ENCODE assay signal across 10 mouse cellular contexts in genomic region chr5:3501564-3502001, GRCm38 (mm10). TPM values are rescaled to one million over a fixed set of nuclear protein-coding genes. Genes with fewer than 3 reads are reported as not detected.
DNase-seq lines count a peak whose midpoint lies in the region; ATAC-seq and TF ChIP-seq lines count a peak whose summit lies in the region.
"Had no signal": no experiment of that assay in that cellular context is flagged by ENCODE, and none has a peak within 500 bp of the region (broad histone marks: within the 10 kb centered on the region; RNA-seq: fewer than 3 reads in every experiment).

No protein-coding gene starts in this region.

- no peak overlapping the region for H3K9ac ChIP-seq in heart, postnatal 0 days (replicated peaks; ENCODE audit: low read depth, low read length)
- no peak overlapping the region for H3K9ac ChIP-seq in liver, embryonic 12.5 days
- H3K9ac ChIP-seq: stomach, embryonic 15.5 days had no signal

- no peak for TF ChIP-seq EP300 in heart, postnatal 0 days (IDR thresholded peaks at IDR 0.05; ENCODE audit: low read depth)

- WGBS in heart, postnatal 0 days = 31% methylated on average over 8 of the region's 8 CpGs
- WGBS in liver, embryonic 12.5 days (ENCODE audit: insufficient replicate concordance) = 22% methylated on average over 8 of the region's 8 CpGs

- H3K4me2 ChIP-seq in heart, postnatal 0 days (ENCODE audit: low read depth, low read length) = peak overlapping the region; percentile 11; the same call in 1 of the 2 replicates
- peak overlapping the region; percentile 37 for H3K4me2 ChIP-seq in liver, embryonic 12.5 days
- H3K4me2 ChIP-seq: stomach, embryonic 15.5 days had no signal

- H3K27me3 ChIP-seq in heart, postnatal 0 days (ENCODE audit: control insufficient read depth, insufficient read depth, low read length) = no peaks in the 10 kb centered on the region
- no peaks in the 10 kb centered on the region for H3K27me3 ChIP-seq in liver, embryonic 12.5 days (replicated peaks)
- H3K27me3 ChIP-seq: stomach, embryonic 15.5 days had no signal

- peak overlapping the region; percentile 79 for H3K27ac ChIP-seq in heart, postnatal 0 days (ENCODE audit: low read depth)
- peak overlapping the region; percentile 63 for H3K27ac ChIP-seq in liver, embryonic 12.5 days
- H3K27ac ChIP-seq: left cerebral cortex, adult 2 months; stomach, embryonic 15.5 days had no signal

- TF ChIP-seq CTCF in heart, postnatal 0 days (IDR thresholded peaks at IDR 0.05; ENCODE audit: low read depth) = no peak

- no peak for ATAC-seq in heart, postnatal 0 days (ENCODE audit: insufficient read depth, low read depth)
- ATAC-seq in liver, embryonic 12.5 days = peak; percentile 46
- ATAC-seq in erythroid progenitor cell, adult 5-6 weeks (replicated peaks; ENCODE audit: low FRiP score, poor library complexity, severe bottlenecking) = no peak

- peaks cover 48% of the 10 kb centered on the region for H3K4me1 ChIP-seq in heart, postnatal 0 days (ENCODE audit: control insufficient read depth, insufficient read depth)
- peaks cover 61% of the 10 kb centered on the region for H3K4me1 ChIP-seq in liver, embryonic 12.5 days

- H3K36me3 ChIP-seq in heart, postnatal 0 days (replicated peaks; ENCODE audit: control insufficient read depth, insufficient read depth, low read length) = no peaks in the 10 kb centered on the region
- H3K36me3 ChIP-seq in liver, embryonic 12.5 days = no peaks in the 10 kb centered on the region
- H3K36me3 ChIP-seq: stomach, embryonic 15.5 days had no signal

- H3K9me3 ChIP-seq in heart, postnatal 0 days (replicated peaks; ENCODE audit: control insufficient read depth, low read length) = no peaks in the 10 kb centered on the region
- H3K9me3 ChIP-seq in liver, embryonic 12.5 days (replicated peaks) = no peaks in the 10 kb centered on the region
- H3K9me3 ChIP-seq: stomach, embryonic 15.5 days had no signal

- DNase-seq in A20 (ENCODE audit: low read depth, low spot score) = peak; percentile 77
- peak; percentile 80 for DNase-seq in Muller cell, postnatal 12 days (ENCODE audit: inconsistent ontology term)
- DNase-seq in heart, postnatal 0 days (ENCODE audit: low spot score) = no peak
- DNase-seq in urinary bladder, postnatal 36 days (ENCODE audit: low spot score in 2 of 2) = no peak
- DNase-seq in cerebellum, postnatal 10 days = no peak
- no peak for DNase-seq in ovary, adult 18-20 months (ENCODE audit: low spot score)

- no peak overlapping the region for H3K4me3 ChIP-seq in heart, postnatal 0 days (ENCODE audit: low read depth, low read length)
- H3K4me3 ChIP-seq in liver, embryonic 12.5 days = no peak overlapping the region
- H3K4me3 ChIP-seq: left cerebral cortex, adult 2 months; stomach, embryonic 15.5 days had no signal

RNA-seq across cellular contexts. Expression of gene Fam133b, which starts 42.0 kb away (rescaled TPM):
- 11.4 and 15.5 TPM in 2 replicates for total RNA-seq in heart, postnatal 0 days (2014; rRNA removed; ENCODE audit: low replicate concordance)
- polyA plus RNA-seq in heart, postnatal 0 days (2015; fragmentation: Nextera tagmentation; extraction: Ambion mirVana) = 12.9 and 15.0 TPM in 2 replicates
- 16.1 and 17.4 TPM in 2 replicates for polyA plus RNA-seq in liver, embryonic 12.5 days (2016; fragmentation: Nextera tagmentation; extraction: Ambion mirVana)
- 57.0 and 58.4 TPM in 2 replicates for total RNA-seq in erythroid progenitor cell, adult 5-6 weeks (2015; ENCODE audit: low replicate concordance)
- 102 and 153 TPM in 2 replicates for total RNA-seq in erythroid progenitor cell, adult 5-6 weeks (2017; ENCODE audit: low replicate concordance)

Comparison
In these comparisons a context has a peak if more than half of its experiments do, and no peak if none do; other contexts are left out.
1. DNase-seq: peak in A20 (single experiment) and Muller cell, postnatal 12 days (single experiment); none in heart, postnatal 0 days (single experiment), urinary bladder, postnatal 36 days (0 of 2), cerebellum, postnatal 10 days (0 of 2) and ovary, adult 18-20 months (single experiment).